Mouse (Mus musculus): Measurements from ENCODE around the gene Slc17a2.

DNA sequence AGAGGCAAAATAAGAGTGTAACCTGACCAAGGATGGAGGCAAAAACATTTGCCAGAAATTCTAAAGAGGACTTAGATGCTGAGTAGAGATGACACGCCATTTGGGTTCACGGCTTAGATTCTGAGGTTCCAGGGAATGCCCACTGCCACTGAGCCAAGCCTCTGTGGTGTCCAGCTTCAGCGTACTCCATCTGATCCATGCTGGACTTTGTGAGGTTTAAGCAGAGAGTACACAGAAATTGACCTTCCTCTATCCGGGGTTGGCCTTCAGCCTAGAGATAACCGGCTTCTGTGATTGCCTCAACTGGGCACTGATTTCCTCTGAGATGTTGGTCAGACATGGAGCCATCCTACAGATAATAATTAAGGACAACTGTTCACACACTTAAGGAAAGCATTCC, 29.8 kb downstream of the Slc17a2 start:
- no peak for TF ChIP-seq POLR2A (IDR thresholded peaks at IDR 0.05; ENCODE audit: low read depth, low read length)
- no peak for TF ChIP-seq CTCF (IDR thresholded peaks at IDR 0.05; ENCODE audit: extremely low read depth, insufficient read depth, insufficient read length, insufficient replicate concordance)
